Mouse (Mus musculus) small intestine, adult 2 months (tissue): ENCODE measurements at regions not wholly inside any gene's neighbourhood (a gene's known extent, or its start where the extent isn't known, plus 50 kb on each side); places are given as distances from the start of the nearest gene placed in this dataset.

Experiments
- CTCF ChIP-seq: fragments of 200-500 bp; IDR thresholded peaks from 2 replicates; pipeline ENCODE4 v1.5.1; 2012; ENCODE audit warnings: low read depth, mild to moderate bottlenecking, control low read depth, inconsistent platforms, low read length, moderate library complexity, mixed read lengths; ENCODE audit not compliant: insufficient replicate concordance, insufficient read length; ENCODE audit errors: extremely low read depth
- POLR2A ChIP-seq: fragments of 200-500 bp; IDR thresholded peaks from 2 replicates; pipeline ENCODE4 v1.6.1; 2012; ENCODE audit warnings: low read depth, mild to moderate bottlenecking, control low read depth, inconsistent platforms, low read length, moderate library complexity

- TF ChIP-seq CTCF, result no peak
- TF ChIP-seq POLR2A, result no peak
Observed at GRCm38 (mm10) chr6:140946720-140947119, 217.6 kb downstream of the Gm11077 start.
